Mouse (Mus musculus): ENCODE data around the gene Tbk1.

DNA sequence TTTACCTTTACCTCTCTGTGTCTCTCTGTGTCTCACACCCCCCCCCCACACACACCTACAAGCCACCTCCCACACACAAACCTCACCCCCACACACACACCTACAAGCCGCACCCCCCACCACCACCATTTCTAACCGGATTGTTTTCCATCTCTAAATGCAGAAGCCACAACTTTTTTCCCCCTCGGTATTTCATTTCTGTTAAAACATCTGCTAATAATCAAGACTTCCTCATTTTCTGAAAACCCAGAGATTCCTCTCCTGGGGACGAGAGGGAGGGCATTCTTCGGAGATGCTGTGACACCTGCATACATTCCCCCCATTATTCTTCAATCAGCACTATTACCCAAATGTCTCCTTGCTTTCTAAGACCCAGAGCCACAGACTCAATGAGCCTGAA, 55.0 kb downstream of the Tbk1 start:
- TF ChIP-seq ZNF384 (IDR thresholded peaks at IDR 0.05; ENCODE audit: low read depth, low read length), result no peak
- no peak for TF ChIP-seq MAFK (IDR thresholded peaks at IDR 0.05; ENCODE audit: insufficient read depth, low read depth, low read length)

All from ES-E14 (cell line).